Mouse (Mus musculus) cerebellum, adult 2 months (tissue): ENCODE measurements around the gene Wdr92. TPM values are rescaled to one million over a fixed set of nuclear protein-coding genes. Genes with fewer than 3 reads are reported as not detected.
A peak's percentile ranks its signal among the peaks of the same experiment; 100 is the strongest.

Experiments
- DNase-seq, 2 experiments: peaks; one replicate each; pipeline ENCODE4 v3.0.0; 2021
- H3K27ac ChIP-seq: fragments of 200-500 bp; 2 replicates; pipeline ENCODE4 v1.5.1; 2012; ENCODE audit warnings: low read length, control low read depth, inconsistent platforms; ENCODE audit not compliant: insufficient read depth
- H3K27me3 ChIP-seq: fragments of 200-500 bp; 2 replicates; pipeline ENCODE4 v1.6.1; 2012; ENCODE audit warnings: inconsistent platforms, mild to moderate bottlenecking, low read length, moderate library complexity; ENCODE audit not compliant: control insufficient read depth, insufficient read depth
- H3K4me1 ChIP-seq: fragments of 200-500 bp; 2 replicates; pipeline ENCODE4 v1.6.1; 2011; ENCODE audit warnings: low read length; ENCODE audit not compliant: control insufficient read depth, insufficient read depth
- H3K4me3 ChIP-seq: fragments of 200-500 bp; replicated peaks from 2 replicates; pipeline ENCODE3; 2011; ENCODE audit warnings: mild to moderate bottlenecking, low read depth, low read length, control low read depth; ENCODE audit not compliant: insufficient read depth
- CTCF ChIP-seq: fragments of 200-500 bp; IDR thresholded peaks from 2 replicates; pipeline ENCODE4 v1.5.1; 2011; ENCODE audit warnings: low read depth, mild to moderate bottlenecking, control low read depth, low read length, moderate library complexity, borderline replicate concordance; ENCODE audit not compliant: insufficient read depth
- POLR2A ChIP-seq: fragments of 200-500 bp; IDR thresholded peaks from 2 replicates; pipeline ENCODE4 v1.6.1; 2011; ENCODE audit warnings: low read length, control low read depth, borderline replicate concordance; ENCODE audit not compliant: insufficient read depth
- WGBS: fragments of 180-500 bp; shearing (Covaris S2); methylation state at CpG from one replicate; pipeline ENCODE4 v1.1.7; 2018; 5-methylcytosine and 5-hydroxymethylcytosine counted together
- polyA plus RNA-seq: library from polyadenylated mRNA; depleted of rRNA; stranded (reverse); fragments of >200 nt; gene quantifications from 2 replicates; pipeline ENCODE4 v1.2.3, GENCODE M21; 2012; rRNA removed

Gene Wdr92
- 8.5 and 9.8 TPM in 2 replicates for polyA plus RNA-seq

DNA sequence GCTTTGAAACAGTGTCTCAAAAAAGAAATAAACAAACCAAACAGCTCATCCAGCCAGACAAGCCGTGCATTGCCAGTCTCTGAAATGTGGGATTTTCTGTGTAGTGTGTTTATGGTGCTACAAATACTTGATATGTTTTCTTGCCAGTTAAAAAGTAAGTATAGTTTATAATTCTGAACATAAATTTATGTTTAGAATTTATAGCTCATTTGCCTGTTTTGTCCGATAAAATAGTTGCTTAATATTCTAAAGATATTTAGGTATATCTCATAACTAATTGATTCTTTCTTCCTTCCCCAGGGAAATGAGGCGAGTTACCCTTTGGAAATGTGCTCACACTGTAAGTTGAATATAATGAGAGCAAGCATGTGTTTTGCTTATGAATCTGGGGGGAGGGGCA is at the start of gene Wdr92:
Gene Wdr92 (plus strand): TSS at position 301 of the 400 bp plus-strand sequence.
- WGBS: 55% methylated on average over 3 of the region's 3 CpGs
- H3K4me1 ChIP-seq: no peaks in the 10 kb centered on the region; the same call in 1 of the 2 replicates
- TF ChIP-seq POLR2A (no peak), CTCF (no peak)

GRCm38 (mm10) chr11:17135638-17136037 is 46.3 kb upstream of the Wdr92 start:
- 16% methylated on average over 6 of the region's 6 CpGs for WGBS
- Histone ChIP-seq H3K4me1 (no peaks in the 10 kb centered on the region), H3K27ac (no peak overlapping the region), H3K4me3 (no peak overlapping the region), H3K27me3 (no peaks in the 10 kb centered on the region)
- TF ChIP-seq POLR2A (no peak), CTCF (no peak)
- DNase-seq: no peak

More for the DNA sequence above, at the start of gene Wdr92:
- DNase-seq: no peak
- Histone ChIP-seq H3K27me3 (no peaks in the 10 kb centered on the region), H3K4me3 (no peak within 1 kb of the TSS), H3K27ac (no peak within 1 kb of the TSS)

DNA sequence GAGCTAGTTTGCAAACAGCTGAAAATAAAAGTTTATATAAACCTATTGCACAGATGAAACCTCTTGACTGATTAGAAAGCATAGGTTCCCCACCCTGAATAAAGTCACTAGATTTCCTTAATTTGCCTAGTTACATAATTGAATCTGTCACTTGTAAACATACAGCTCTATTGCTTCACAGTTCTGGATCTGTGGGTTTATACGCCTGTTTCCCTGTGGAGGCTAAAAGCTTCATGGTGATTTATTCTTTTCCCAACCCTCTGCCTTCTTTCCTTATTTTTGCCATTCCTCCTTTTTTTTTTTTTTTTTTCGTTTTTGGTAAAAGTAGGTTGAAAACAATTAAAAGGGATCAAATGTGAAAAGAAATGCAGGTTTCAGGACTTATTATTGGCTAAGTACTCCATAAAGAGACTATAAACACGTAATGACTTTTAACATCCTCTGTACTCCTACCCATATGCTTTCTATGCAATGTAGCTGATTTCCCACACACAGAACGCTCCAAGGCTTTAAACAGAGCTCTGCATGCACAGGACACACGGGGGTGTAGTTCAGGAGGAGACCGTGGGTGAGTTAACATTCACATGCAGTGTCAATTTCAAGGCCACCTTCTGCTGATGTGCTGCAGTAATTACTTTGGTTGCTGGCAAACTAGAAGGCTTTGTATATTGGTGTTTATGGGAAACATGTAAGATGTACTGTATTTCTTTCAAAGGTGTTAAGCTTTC is 43.4 kb upstream of the Wdr92 start:
- 64% methylated on average over 6 of the region's 6 CpGs for WGBS
- H3K27me3 ChIP-seq: no peaks in the 10 kb centered on the region
- no peaks in the 10 kb centered on the region for H3K4me1 ChIP-seq
- no peak overlapping the region for H3K4me3 ChIP-seq
- no peak overlapping the region for H3K27ac ChIP-seq
- no peak for TF ChIP-seq CTCF
- TF ChIP-seq POLR2A: no peak
- DNase-seq: no peak

- Histone ChIP-seq H3K4me3 (peak within 1 kb of the TSS; percentile 90), H3K27me3 (no peaks in the 10 kb centered on the region), H3K4me1 (peaks cover 3% of the 10 kb centered on the region; the same call in 1 of the 2 replicates), H3K27ac (peak within 1 kb of the TSS; percentile 75)
- TF ChIP-seq POLR2A: peak; percentile 89
- TF ChIP-seq CTCF: no peak
- WGBS: under 1% methylated on average over 89 of the region's 89 CpGs
- peak; percentile 96 to 97 for DNase-seq
Measured at GRCm38 (mm10) chr11:17158858-17159737, 22.8 kb upstream of the Wdr92 start, which contains the start of gene Ppp3r1. Gene Ppp3r1 (plus strand): TSS chr11:17159263.

DNA sequence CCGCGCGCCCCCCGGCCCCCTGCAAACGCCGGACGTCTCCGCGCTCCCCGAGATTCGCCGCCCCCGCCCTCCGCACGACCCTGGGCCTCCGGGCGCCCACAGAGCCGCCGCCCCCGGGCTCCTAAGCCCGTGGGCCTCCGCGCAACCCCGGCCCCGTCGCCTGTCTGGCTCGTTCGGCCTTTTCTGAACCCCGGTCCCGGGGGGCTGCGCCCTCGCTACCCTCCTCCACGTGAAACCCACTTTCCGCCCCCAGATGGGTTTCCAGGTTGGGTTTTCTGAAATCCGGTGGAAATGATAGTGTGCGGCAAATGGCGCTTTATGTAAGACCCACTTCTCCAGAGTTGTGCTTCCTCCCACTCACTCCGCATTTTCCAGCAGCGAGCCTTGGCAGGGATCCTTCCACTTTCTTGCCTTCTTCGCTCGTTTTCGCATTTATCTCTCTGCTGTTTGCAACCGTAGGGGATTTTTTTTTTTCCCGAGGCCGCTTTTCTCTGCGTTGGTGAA is 22.1 kb upstream of the Wdr92 start:
- TF ChIP-seq CTCF: no peak
- TF ChIP-seq POLR2A: no peak
- under 1% methylated on average over 43 of the region's 46 CpGs for WGBS
- peak; percentile 58 to 66 for DNase-seq
- H3K27me3 ChIP-seq: no peaks in the 10 kb centered on the region
- H3K4me3 ChIP-seq: peak overlapping the region; percentile 90
- peaks cover 5% of the 10 kb centered on the region for H3K4me1 ChIP-seq
- peak overlapping the region; percentile 72 for H3K27ac ChIP-seq

DNA sequence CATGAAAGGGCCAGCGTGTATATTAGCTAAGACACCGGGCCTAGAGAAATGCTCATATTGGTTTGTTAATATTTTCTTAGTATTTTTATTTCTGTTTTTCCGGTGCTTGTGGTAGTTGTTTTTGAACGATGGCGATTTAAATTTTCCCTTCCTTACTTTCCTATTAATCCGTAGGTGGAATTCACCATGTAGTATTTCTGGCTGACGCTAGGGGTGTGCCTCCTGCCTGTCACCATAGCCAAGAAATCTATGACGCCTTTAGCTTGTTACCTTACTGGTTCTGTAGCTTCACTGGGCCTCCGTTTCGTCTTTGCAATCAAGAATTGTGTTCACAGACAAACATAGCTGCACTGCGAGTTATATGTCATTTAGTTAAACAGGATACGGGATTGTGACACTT is 21.7 kb upstream of the Wdr92 start:
- H3K27me3 ChIP-seq: no peaks in the 10 kb centered on the region
- H3K27ac ChIP-seq: peak overlapping the region; percentile 72
- DNase-seq: peak; percentile 59 to 78
- TF ChIP-seq CTCF (peak; percentile 67; the same call in 1 of the 2 replicates), POLR2A (no peak)
- H3K4me3 ChIP-seq: peak overlapping the region; percentile 90
- H3K4me1 ChIP-seq: peaks cover 6% of the 10 kb centered on the region
- 1% methylated on average over 12 of the region's 12 CpGs for WGBS

DNA sequence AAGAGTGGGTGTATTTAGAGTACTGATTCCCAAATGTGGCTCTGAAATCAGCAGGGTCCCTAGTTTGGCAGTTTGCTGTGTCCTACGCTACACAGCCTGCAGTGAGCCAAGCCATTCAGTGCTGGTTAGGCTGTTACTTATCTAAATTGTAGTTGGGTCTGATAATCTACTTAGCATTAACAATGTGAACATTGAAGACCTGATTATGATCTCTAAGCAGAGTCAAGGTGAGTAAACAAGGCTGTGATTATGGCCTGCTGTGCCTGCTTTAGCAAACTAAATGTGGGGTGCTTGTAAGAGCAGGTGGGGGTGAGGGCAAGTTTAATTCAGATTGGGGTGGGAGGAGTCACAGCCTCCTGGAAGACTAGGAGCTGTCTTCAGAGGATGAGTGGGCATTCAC is 18.0 kb upstream of the Wdr92 start:
- Histone ChIP-seq H3K27ac (no peak overlapping the region), H3K27me3 (no peaks in the 10 kb centered on the region), H3K4me1 (peaks cover 11% of the 10 kb centered on the region), H3K4me3 (no peak overlapping the region)
- WGBS: 7% methylated on average over 1 of the region's 1 CpGs
- TF ChIP-seq CTCF: no peak
- TF ChIP-seq POLR2A: no peak
- DNase-seq: no peak
